Mouse (Mus musculus): ENCODE results near the gene Vti1a. TPM values are rescaled to one million over a fixed set of nuclear protein-coding genes. Genes with fewer than 3 reads are reported as not detected.

The Vti1a gene
- polyA plus RNA-seq, 1 experiment from 2014 or later: 24.5 TPM

GRCm38 (mm10) chr19:55532681-55533080 lies 216.6 kb downstream of the Vti1a start:
- no peaks in the 10 kb centered on the region for H3K36me3 ChIP-seq
- ATAC-seq: no peak
- no peak overlapping the region for H3K9ac ChIP-seq
- WGBS (ENCODE audit: insufficient replicate concordance): 86% methylated on average over 3 of the region's 3 CpGs
- no peaks in the 10 kb centered on the region for H3K9me3 ChIP-seq (replicated peaks)
- no peak overlapping the region for H3K4me2 ChIP-seq
- no peaks in the 10 kb centered on the region for H3K4me1 ChIP-seq
- H3K27me3 ChIP-seq (replicated peaks): no peaks in the 10 kb centered on the region
- no peak overlapping the region for H3K27ac ChIP-seq
- H3K4me3 ChIP-seq: no peak overlapping the region

DNA sequence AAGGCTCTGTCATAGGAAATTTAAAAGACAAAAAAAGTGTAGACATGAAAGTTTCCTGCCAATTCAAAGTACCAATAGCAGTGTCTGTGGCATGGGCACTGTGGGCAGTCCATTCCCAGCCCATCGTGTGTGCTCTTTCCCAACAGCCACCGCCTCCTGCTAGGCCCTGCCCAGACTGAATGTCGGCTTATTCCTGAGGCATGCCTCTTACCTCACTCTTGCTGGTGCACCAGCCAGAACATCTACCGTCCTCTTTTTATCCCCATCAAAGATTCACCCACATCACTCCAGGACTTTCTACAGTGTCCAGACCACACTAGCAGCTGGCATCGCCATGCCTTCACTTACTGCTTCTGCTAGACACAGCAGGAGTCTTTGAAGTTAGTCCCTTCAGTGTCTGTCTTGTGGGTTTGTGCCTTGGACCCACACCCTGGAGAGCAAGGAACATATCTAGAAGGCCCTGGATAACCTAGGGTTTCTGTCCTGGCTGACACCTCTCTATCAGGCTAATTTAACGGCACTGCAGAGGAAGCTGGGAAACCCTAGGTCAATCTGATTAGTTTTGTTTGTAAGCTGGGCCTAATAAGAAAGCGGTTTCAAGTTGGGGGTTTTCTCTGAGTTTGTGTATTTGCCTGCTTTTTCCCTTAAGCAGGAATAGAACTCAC lies 220.3 kb downstream of the Vti1a start:
- H3K4me1 ChIP-seq: no peaks in the 10 kb centered on the region
- no peak for ATAC-seq
- H3K36me3 ChIP-seq: 0 out of 2 replicates have a peak, but pooled peaks cover under 1% of the 10 kb centered on the region
- H3K9me3 ChIP-seq (replicated peaks): no peaks in the 10 kb centered on the region
- WGBS (ENCODE audit: insufficient replicate concordance): 81% methylated on average over 7 of the region's 7 CpGs
- no peak overlapping the region for H3K4me2 ChIP-seq
- H3K9ac ChIP-seq: no peak overlapping the region
- H3K27ac ChIP-seq: no peak overlapping the region
- no peaks in the 10 kb centered on the region for H3K27me3 ChIP-seq (replicated peaks)
- no peak overlapping the region for H3K4me3 ChIP-seq

DNA sequence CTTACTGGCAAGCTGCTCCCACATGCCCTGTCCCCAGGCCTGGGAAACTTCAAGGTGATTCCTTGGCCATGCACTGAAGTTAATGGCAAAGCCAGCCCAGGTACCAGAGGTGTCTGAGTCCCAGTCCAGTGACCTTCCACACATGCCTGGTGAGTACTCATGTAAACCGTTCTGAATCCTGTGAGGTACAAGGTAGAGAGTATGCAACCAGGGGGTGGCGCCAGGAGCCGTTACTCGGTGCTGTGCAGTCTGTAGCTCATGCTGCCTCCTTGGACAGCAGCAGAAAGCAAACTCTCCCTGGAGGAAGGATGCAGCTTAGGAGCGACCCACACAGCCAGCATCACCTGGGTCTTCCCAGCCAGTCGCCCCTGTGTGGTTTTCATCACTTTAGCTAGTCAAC lies 221.6 kb downstream of the Vti1a start:
- H3K9ac ChIP-seq: no peak overlapping the region
- H3K4me3 ChIP-seq: no peak overlapping the region
- H3K4me2 ChIP-seq: no peak overlapping the region
- H3K9me3 ChIP-seq (replicated peaks): no peaks in the 10 kb centered on the region
- H3K4me1 ChIP-seq: no peaks in the 10 kb centered on the region
- no peak for ATAC-seq
- no peaks in the 10 kb centered on the region for H3K27me3 ChIP-seq (replicated peaks)
- WGBS (ENCODE audit: insufficient replicate concordance): 51% methylated on average over 6 of the region's 6 CpGs
- no peak overlapping the region for H3K27ac ChIP-seq
- 0 out of 2 replicates have a peak, but pooled peaks cover 2% of the 10 kb centered on the region for H3K36me3 ChIP-seq

- ATAC-seq: no peak
- Histone ChIP-seq H3K27ac (no peak overlapping the region), H3K4me2 (no peak overlapping the region), H3K9ac (no peak overlapping the region), H3K9me3 (replicated peaks) (no peaks in the 10 kb centered on the region), H3K36me3 (0 out of 2 replicates have a peak, but pooled peaks cover 2% of the 10 kb centered on the region), H3K27me3 (replicated peaks) (no peaks in the 10 kb centered on the region), H3K4me1 (peaks cover 22% of the 10 kb centered on the region), H3K4me3 (no peak overlapping the region)
- 74% methylated on average over 5 of the region's 5 CpGs for WGBS (ENCODE audit: insufficient replicate concordance)
Observed at GRCm38 (mm10) chr19:55541641-55542040, 225.5 kb downstream of the Vti1a start.

DNA sequence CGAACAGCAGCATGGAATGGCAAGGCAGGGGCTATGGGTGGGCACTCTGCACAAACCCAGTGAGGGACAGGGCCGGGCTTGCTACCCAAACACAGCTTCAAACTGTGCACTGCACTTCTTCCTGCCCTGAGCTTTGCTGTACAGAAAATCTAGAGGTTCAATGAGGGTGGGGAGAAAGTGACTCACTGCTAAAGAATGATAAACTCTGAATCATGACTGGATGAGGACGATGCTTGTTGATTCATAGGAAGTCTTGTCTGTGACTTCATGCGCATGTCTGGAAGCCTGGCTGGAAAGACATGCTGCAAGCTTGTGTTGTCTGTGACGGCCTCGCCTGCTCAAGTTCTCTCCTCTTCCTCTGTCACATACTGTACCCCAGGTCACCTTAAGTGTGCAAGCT lies 226.4 kb downstream of the Vti1a start:
- H3K9ac ChIP-seq: no peak overlapping the region
- no peak for ATAC-seq

DNA sequence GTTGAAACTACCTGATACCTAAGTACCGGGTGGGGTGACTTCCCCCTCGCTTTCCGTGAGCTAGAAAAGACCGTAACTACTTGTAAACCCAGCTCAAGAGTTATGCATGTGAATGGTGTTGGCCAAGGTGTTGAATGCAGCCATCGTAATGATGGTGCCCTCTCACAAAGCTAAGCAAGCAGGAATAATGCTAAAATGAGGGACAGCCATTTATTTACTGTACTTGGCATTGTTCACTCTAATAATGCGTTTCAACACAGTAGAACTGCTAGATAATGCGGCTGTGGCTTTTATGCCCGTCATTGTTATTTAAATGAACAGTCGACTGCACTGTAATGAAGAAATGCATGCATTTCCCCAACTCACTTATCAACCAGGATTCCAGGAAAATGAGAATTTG lies 227.1 kb downstream of the Vti1a start:
- Histone ChIP-seq H3K36me3 (0 out of 2 replicates have a peak, but pooled peaks cover 2% of the 10 kb centered on the region), H3K9me3 (replicated peaks) (no peaks in the 10 kb centered on the region), H3K4me1 (peaks cover 22% of the 10 kb centered on the region), H3K4me2 (no peak overlapping the region), H3K27me3 (replicated peaks) (no peaks in the 10 kb centered on the region), H3K27ac (no peak overlapping the region), H3K4me3 (no peak overlapping the region), H3K9ac (no peak overlapping the region)
- ATAC-seq: no peak
- 78% methylated on average over 9 of the region's 9 CpGs for WGBS (ENCODE audit: insufficient replicate concordance)

More for the DNA sequence above, 226.4 kb downstream of the Vti1a start:
- Histone ChIP-seq H3K4me1 (peaks cover 22% of the 10 kb centered on the region), H3K27ac (no peak overlapping the region), H3K4me2 (no peak overlapping the region), H3K27me3 (replicated peaks) (no peaks in the 10 kb centered on the region), H3K9me3 (replicated peaks) (no peaks in the 10 kb centered on the region), H3K36me3 (0 out of 2 replicates have a peak, but pooled peaks cover 2% of the 10 kb centered on the region), H3K4me3 (no peak overlapping the region)
- 68% methylated on average over 6 of the region's 6 CpGs for WGBS (ENCODE audit: insufficient replicate concordance)

DNA sequence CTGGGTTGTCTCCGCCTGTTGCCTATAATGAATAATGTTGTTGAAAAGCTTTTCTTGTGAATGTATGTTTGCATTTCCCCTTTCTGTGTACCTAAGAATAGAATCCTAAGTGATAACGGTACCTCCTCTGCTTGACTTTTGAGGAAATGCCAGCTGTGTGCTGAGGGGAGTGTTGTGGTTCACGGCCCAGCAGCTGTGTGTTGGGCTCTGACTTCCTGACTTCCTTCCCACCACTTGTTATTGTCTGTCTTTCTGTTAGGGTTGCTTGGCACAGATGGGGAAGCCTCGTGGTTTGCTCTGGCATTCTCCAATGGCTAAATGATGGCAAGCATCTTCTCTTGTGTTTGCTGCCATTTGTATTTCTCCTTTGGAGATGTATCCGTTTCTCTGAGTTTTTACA lies 228.4 kb downstream of the Vti1a start:
- H3K9me3 ChIP-seq (replicated peaks): no peaks in the 10 kb centered on the region
- no peak overlapping the region for H3K4me3 ChIP-seq
- no peak for ATAC-seq
- H3K9ac ChIP-seq: no peak overlapping the region
- 0 out of 2 replicates have a peak, but pooled peaks cover 2% of the 10 kb centered on the region for H3K36me3 ChIP-seq
- H3K27ac ChIP-seq: no peak overlapping the region
- 36% methylated on average over 5 of the region's 5 CpGs for WGBS (ENCODE audit: insufficient replicate concordance)
- no peaks in the 10 kb centered on the region for H3K27me3 ChIP-seq (replicated peaks)
- H3K4me1 ChIP-seq: peaks cover 31% of the 10 kb centered on the region
- H3K4me2 ChIP-seq: no peak overlapping the region

DNA sequence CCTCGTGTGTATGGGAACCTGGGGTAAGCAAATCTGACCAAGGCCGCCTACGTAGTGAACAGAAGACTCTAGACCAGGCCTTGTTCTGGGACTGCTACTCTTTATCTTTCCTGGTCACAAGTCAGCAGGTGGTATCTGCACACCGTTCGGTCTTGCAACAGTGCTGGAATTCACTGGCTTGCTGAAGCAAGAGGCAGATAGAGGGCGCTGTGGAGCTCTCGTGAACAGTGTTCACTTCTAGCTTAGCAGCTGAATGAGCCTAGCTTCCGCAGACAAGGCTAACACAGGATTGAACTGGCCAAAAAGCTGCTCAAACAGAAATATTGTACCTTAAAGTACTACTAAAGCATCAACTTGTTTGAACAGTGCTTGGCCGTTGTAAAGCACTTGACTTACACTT lies 229.4 kb downstream of the Vti1a start:
- Histone ChIP-seq H3K27me3 (replicated peaks) (no peaks in the 10 kb centered on the region), H3K9me3 (replicated peaks) (no peaks in the 10 kb centered on the region), H3K4me2 (no peak overlapping the region), H3K4me3 (no peak overlapping the region), H3K27ac (no peak overlapping the region), H3K9ac (no peak overlapping the region), H3K4me1 (peaks cover 31% of the 10 kb centered on the region), H3K36me3 (0 out of 2 replicates have a peak, but pooled peaks cover 2% of the 10 kb centered on the region)
- WGBS (ENCODE audit: insufficient replicate concordance): 25% methylated on average over 9 of the region's 9 CpGs
- ATAC-seq: peak; percentile 79

DNA sequence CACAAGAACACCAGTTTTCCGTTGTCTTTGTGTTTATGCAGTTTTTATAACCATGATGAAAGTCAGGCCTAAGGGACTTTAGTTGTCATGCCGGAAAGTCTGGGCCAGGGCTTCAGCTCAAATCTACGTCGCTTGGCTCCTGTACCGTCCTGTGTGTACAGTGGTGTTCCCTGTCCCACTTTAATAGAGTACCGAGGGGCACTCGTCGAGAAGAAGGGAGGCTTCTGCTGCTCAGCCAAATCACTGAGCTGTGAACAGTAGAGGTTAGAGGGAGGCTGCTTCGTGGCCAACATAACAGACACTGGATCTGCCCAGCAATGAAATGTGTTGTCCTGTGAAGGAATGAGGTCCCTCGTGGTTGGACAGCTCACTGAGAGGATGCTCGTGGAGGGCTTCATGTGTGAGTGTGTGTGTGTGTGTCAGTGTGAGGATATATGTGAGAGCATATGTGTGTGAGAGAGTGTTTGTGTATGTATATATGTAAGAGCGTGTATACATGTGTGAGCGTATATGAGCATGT lies 230.0 kb downstream of the Vti1a start:
- no peak for ATAC-seq

GRCm38 (mm10) chr19:55548206-55548605 lies 232.1 kb downstream of the Vti1a start:
- Histone ChIP-seq H3K27me3 (replicated peaks) (no peaks in the 10 kb centered on the region), H3K9me3 (replicated peaks) (no peaks in the 10 kb centered on the region), H3K4me2 (no peak overlapping the region), H3K36me3 (no peaks in the 10 kb centered on the region), H3K4me1 (peaks cover 54% of the 10 kb centered on the region), H3K27ac (no peak overlapping the region), H3K4me3 (no peak overlapping the region), H3K9ac (no peak overlapping the region)
- no peak for ATAC-seq
- 84% methylated on average over 10 of the region's 10 CpGs for WGBS (ENCODE audit: insufficient replicate concordance)

More for the DNA sequence above, 230.0 kb downstream of the Vti1a start:
- Histone ChIP-seq H3K36me3 (0 out of 2 replicates have a peak, but pooled peaks cover 2% of the 10 kb centered on the region), H3K27me3 (replicated peaks) (no peaks in the 10 kb centered on the region), H3K4me1 (peaks cover 33% of the 10 kb centered on the region), H3K9me3 (replicated peaks) (no peaks in the 10 kb centered on the region), H3K4me2 (no peak overlapping the region), H3K4me3 (no peak overlapping the region), H3K9ac (no peak overlapping the region), H3K27ac (no peak overlapping the region)
- 83% methylated on average over 13 of the region's 13 CpGs for WGBS (ENCODE audit: insufficient replicate concordance)

DNA sequence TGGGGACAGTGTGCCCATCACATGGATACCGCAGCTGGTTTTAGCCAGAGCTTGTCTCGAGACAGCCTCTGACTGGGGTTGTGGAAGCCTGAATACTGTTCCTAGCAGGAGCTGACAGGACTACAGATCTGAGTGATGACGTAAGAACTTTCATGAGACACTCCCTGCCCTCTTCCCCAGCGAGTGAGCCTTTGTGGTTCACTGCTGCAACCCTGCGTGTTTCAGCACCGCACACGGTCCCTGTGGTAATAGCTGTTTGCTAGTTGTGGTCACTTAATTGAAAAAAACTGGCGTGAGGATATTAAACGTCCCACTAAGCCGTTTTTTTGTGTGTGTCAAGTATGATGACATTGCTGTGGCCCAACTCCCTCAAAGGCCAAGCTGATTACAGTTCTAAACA lies 232.6 kb downstream of the Vti1a start:
- Histone ChIP-seq H3K4me2 (no peak overlapping the region), H3K27me3 (replicated peaks) (no peaks in the 10 kb centered on the region), H3K4me1 (peaks cover 59% of the 10 kb centered on the region), H3K9ac (no peak overlapping the region), H3K27ac (no peak overlapping the region), H3K36me3 (no peaks in the 10 kb centered on the region), H3K9me3 (replicated peaks) (no peaks in the 10 kb centered on the region), H3K4me3 (no peak overlapping the region)
- 66% methylated on average over 10 of the region's 10 CpGs for WGBS (ENCODE audit: insufficient replicate concordance)
- no peak for ATAC-seq

- peaks cover 60% of the 10 kb centered on the region for H3K4me1 ChIP-seq
- WGBS (ENCODE audit: insufficient replicate concordance): 68% methylated on average over 6 of the region's 6 CpGs
- no peak overlapping the region for H3K9ac ChIP-seq
Observed at GRCm38 (mm10) chr19:55550176-55550575, 234.1 kb downstream of the Vti1a start.

More at GRCm38 (mm10) chr19:55550176-55550575, 234.1 kb downstream of the Vti1a start:
- Histone ChIP-seq H3K27me3 (replicated peaks) (no peaks in the 10 kb centered on the region), H3K9me3 (replicated peaks) (no peaks in the 10 kb centered on the region), H3K27ac (no peak overlapping the region), H3K4me2 (no peak overlapping the region), H3K4me3 (no peak overlapping the region), H3K36me3 (no peaks in the 10 kb centered on the region)
- ATAC-seq: no peak
